Mouse (Mus musculus): ENCODE measurements around the gene Cldn22.
"Not testable (repeated sequence)": the region's sequence is repeated elsewhere in the genome, so short reads cannot be mapped to it uniquely, and the experiment has no call there.

The Cldn22 gene

GRCm38 (mm10) chr8:47824182-47824581 lies at the start of gene Cldn22:
Gene Cldn22, plus strand, starts transcription at chr8:47824482.
- DNase-seq (ENCODE audit: low spot score in 2 of 2), result no peak

DNA sequence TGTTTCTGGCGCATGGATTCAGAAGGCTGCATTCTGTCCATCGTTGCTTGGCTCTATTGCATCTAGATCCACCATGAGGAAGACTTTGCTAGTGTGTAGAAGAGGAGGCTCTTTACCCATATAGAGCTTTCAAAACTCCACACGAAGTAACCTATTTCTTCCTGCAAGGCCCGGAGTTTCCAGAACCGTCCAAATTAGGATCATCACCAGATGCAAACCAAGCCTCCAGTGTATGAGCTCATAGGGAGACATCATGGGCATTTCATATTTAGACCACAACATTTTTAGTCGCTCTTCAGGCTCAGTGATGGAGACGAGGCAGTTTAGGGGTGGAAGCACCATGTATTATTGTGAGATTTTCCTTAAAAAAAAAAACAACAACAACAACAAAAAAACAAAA lies 46.9 kb upstream of the Cldn22 start:
- DNase-seq (ENCODE audit: low spot score in 2 of 2), result no peak

DNA sequence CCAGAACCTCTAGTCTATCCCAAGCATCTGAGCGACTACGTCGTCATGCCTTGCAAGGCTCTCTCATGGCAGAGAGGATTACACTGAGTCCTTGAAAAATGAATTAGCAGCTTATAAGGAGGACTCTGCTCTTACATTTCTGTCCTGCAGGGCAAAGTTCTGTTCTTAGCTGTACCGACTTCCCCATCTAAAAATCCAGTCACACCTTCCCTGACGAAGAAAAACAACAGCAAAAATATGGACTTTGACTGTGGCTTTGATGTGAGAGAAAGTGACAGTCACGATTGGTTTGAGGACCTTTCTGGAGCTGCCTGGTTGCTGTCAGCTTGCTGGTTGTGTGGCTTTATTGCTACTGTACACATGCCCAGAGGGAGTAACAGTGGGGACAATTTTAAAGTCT lies 44.7 kb upstream of the Cldn22 start:
- no peak for DNase-seq (ENCODE audit: low spot score in 2 of 2)

DNA sequence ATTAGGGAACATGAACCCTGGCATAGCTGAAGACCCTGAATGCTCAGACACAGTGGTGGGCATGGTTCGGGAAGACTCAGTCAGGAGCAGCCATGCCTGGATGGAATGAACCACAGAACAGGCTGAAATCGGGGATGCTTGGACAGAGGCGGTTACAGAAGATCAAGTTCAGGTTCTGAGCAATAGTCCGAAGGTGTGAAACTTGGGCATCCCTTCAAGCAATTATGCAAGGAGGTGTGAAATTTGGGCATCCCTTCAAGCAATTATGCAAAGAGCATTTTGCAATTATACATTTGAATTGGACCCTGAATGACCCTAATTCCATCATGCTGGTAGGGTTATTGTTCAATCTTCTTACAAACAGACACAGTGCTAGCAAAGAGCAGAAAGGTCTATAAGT lies 42.4 kb upstream of the Cldn22 start:
- no peak for DNase-seq (ENCODE audit: low spot score in 2 of 2)

DNA sequence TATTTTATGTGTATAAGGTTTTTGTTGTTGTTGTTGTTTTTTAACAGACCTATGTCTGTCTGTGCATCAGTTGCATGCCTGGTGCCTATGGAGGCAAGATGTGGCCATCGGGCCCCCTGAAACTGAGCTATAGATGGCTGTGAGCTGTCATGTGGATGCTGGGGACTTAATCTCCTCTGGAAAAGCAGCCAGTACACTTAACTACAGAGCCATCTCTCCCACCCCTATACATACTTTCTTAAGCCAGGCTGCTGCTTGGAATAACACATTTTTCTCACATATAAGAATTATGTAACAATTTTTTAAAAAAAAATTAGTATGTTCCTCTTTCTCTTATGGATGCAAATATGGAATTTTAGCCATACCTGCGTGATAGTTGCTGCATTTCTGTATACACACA lies 40.7 kb upstream of the Cldn22 start:
- DNase-seq (ENCODE audit: low spot score in 2 of 2), result no peak

DNA sequence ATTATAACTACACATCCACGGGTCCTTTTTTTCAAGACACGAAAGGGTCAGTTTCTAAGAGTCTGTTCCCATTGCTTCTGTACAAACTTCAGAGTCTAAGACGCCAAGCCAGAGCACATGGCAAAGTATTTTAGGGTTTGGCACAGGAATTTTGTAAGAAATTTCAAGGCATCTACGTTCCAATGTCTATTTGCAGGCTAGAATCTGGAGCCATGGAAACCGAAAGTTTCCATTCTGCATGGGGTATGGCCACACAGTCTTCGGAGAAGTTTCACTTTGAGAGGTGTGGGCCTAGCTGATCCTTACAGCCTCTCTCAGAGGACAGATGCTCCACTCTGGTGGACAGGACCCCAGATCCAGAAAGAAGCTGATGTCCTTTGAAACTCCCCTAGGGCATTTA lies 40.3 kb upstream of the Cldn22 start:
- DNase-seq (ENCODE audit: low spot score in 2 of 2), result peak; percentile 30 to 71

- no peak for DNase-seq (ENCODE audit: low spot score in 2 of 2)
These were observed 39.8 kb upstream of the Cldn22 start for GRCm38 (mm10) chr8:47784436-47784835.

DNA sequence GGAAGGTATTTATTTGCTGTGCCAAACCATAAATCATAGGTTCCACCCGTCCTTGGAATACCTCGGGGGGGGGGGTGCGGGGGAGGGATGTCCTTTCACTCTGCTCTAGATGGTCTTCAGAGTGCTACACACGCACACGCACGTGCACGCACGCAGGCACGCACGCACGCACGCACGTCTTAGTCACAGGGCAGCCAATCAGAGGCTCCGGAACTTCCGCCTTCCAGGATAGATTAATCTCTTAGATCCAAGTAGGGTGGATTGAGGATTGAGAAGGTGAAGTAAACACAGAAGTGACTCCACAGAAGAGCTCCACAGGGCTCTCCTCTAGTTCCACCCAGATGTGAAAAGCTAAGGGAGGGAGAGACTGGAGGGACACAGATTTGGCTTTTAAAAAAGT lies 38.0 kb upstream of the Cldn22 start:
- DNase-seq (ENCODE audit: low spot score in 2 of 2), result no peak

- no peak for DNase-seq (ENCODE audit: low spot score in 2 of 2)
These were observed 36.6 kb upstream of the Cldn22 start for GRCm38 (mm10) chr8:47787705-47788104.

DNA sequence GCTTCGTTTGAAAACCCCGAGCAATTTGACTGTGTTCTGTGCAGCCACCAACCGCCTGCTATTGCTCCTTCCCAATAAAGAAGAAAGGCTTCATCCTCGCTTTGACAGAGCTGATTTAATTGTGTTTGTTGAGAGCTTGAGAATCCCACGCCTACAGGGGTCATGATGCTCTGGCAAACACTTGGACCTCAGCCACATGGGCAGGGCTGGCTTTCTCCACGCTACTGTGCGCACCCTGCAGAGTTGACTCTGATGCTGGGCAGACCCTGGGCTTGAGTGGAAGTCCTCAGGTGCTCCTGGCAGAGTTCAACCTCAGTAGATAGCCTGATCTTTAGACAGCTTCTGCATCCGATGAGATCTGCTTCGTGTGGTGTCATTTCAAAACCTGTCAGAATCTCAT lies 32.3 kb upstream of the Cldn22 start:
- DNase-seq (ENCODE audit: low spot score in 2 of 2), result no peak

DNA sequence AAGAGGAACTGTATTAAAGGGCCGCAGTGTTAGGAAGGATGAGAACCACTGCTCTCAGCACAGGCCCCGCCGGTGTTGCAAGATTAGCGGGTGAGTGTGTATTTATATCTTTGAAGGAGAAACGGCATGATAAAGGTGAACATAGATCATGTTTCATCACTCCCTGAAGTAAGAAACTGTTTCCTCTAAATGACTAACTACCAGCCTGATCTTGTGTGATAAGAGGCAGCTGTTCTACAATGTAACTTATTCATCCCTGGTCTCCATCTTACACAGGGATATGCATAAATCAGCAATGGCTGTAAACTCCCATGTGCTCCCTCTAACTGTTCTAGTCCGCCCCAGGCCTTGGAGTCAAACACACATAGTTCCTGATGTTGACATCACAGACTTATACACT lies 24.8 kb upstream of the Cldn22 start:
- no peak for DNase-seq (ENCODE audit: low spot score in 2 of 2)

GRCm38 (mm10) chr8:47802349-47802748 lies 21.9 kb upstream of the Cldn22 start:
- DNase-seq (ENCODE audit: low spot score in 2 of 2), result no peak

DNA sequence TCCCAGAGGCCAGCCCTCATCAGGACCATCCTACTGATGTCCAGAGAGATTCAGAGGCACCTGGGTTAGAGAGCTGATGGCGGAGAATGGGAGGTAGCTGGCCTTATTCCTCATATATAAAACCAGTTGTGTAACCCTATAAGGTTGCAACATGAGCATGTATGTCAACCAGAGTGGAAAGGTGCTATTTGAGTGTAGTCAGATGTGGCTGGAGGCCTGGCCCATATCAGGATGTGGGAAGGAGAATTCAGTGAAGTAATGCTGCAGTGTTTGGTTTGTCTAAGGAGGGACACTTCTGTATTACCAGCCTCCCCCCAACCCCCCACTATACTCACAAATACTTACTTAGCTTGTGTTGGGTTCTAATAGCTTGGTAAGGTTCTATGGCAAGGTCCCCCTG lies 20.0 kb upstream of the Cldn22 start:
- no peak for DNase-seq (ENCODE audit: low spot score in 2 of 2)

GRCm38 (mm10) chr8:47809970-47810665 lies 14.2 kb upstream of the Cldn22 start:
- no peak for DNase-seq (ENCODE audit: low spot score in 2 of 2)

DNA sequence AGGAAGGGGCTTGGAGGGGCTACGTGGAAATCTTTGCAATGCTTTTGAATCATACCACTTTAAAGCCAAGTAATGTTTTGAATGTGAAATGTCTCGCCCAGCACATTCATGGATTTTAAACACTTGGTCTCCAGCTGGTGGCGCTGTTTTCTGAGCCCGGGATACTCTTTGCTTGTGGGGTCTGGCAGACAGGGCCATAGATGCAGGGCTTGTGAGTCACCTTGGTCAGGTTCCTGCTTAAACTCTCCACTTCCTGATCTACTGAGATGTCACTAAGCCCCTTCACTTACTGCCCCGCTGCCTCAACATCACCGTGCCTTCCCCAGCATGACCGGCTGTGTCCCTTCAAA lies 13.6 kb upstream of the Cldn22 start:
- DNase-seq (ENCODE audit: low spot score in 2 of 2), result no peak

DNA sequence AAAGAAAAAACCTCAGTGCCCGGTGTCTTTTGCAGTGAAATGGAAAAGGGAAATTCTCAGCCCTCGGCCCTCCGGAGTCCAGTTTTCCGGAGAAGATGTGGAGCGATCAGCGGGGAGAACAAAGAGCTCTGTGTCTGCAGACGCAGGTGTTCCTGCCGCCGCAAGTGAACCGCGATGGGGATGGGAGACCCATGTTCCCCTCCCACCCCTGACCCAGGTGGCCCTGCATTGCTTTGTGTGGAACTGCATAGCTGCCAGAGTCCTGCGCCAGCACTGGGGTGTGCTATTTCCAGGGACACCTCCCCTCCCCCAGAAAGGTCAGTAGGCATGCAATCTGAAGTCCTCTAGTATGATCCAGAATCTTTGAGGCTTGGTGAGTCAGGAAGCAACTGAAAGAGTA lies 13.1 kb upstream of the Cldn22 start:
- DNase-seq (ENCODE audit: low spot score in 2 of 2), result no peak

- DNase-seq (ENCODE audit: low spot score in 2 of 2), result no peak
These were observed 5.2 kb upstream of the Cldn22 start for GRCm38 (mm10) chr8:47819034-47819433.

GRCm38 (mm10) chr8:47820914-47821772 lies 3.1 kb upstream of the Cldn22 start:
- DNase-seq (ENCODE audit: low spot score in 2 of 2), result no peak

GRCm38 (mm10) chr8:47821843-47822242 lies 2.4 kb upstream of the Cldn22 start, which contains the start of gene Cldn24:
Gene Cldn24, plus strand, starts transcription at chr8:47822143.
- no peak for DNase-seq (ENCODE audit: low spot score in 2 of 2)

DNA sequence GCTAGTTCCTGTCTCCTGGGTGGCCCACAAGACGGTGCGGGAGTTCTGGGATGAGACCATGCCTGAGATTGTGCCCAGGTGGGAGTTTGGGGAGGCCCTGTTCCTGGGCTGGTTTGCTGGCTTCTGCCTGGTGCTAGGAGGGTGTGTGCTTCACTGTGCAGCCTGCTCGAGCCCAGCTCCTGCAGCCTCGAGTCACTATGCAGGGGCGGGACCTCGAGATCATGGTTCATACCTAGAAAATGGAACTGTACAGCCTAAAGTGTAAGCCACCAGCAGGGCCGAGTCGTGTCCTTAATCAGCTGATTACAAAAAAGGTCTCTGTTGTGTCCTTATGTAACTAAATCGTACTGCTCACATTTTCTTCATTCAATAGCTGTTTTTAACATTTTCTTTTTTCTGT lies 1.7 kb upstream of the Cldn22 start:
- DNase-seq (ENCODE audit: low spot score in 2 of 2), result not testable (repeated sequence)

- no peak for DNase-seq (ENCODE audit: low spot score in 2 of 2)
These were observed 505 bp upstream of the Cldn22 start for GRCm38 (mm10) chr8:47823777-47824176.

DNA sequence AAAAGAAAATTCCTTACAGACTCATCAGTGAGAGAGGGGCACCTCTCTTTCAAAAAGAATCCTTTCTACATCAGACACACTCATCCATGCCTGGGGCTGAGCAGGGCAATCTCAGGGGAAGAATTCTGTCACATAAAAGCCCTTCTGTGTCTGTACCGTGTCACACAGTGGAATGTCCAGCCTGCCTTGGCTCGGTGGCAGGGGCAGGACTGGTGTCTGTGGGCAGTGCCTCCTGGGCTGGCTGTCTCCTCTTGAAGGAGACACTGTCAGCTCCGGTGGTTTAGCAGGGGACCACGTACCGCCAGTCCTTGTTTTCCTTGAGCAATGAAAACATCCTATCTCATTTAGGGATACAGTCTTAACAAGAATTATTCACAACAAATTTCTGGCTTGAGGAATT lies 1.3 kb downstream of the Cldn22 start:
- no peak for DNase-seq (ENCODE audit: low spot score in 2 of 2)

- DNase-seq (ENCODE audit: low spot score in 2 of 2), result no peak
These were observed 2.6 kb downstream of the Cldn22 start for GRCm38 (mm10) chr8:47826911-47827310.
